Mouse (Mus musculus) activated CD4-positive, CD25-positive, alpha-beta regulatory T cell, adult 9 weeks (primary cell): ENCODE measurements around the gene Hmga2. TPM values are rescaled to one million over a fixed set of nuclear protein-coding genes. Genes with fewer than 3 reads are reported as not detected.

Experiments
- polyA plus RNA-seq: library from polyadenylated mRNA; unstranded; fragments of 100-300 nt; shearing (Covaris generic); gene quantifications from one replicate; pipeline ENCODE4 v1.2.1, GENCODE M21; 2017

Hmga2 gene
- polyA plus RNA-seq = 0.07 TPM

GRCm38 (mm10) chr10:120475601-120476515, at the start of gene Hmga2:
Gene Hmga2 (minus strand): TSS chr10:120476469.

Other genes with a start within 250 kb of the Hmga2 start
- gene Llph, start 249.4 kb downstream of the Hmga2 start, polyA plus RNA-seq = 95.0 TPM